Mouse (Mus musculus) thymus, adult 2 months (tissue): ENCODE measurements around the gene Iqub.

ENCODE experiments used
- CTCF ChIP-seq: fragments of 200-500 bp; IDR thresholded peaks from 2 replicates; pipeline ENCODE4 v1.5.1; 2012; ENCODE audit warnings: mild to moderate bottlenecking, control low read depth, low read length, moderate library complexity, borderline replicate concordance; ENCODE audit not compliant: control insufficient read depth, poor library complexity, insufficient read depth; ENCODE audit errors: extremely low read depth
- POLR2A ChIP-seq: fragments of 200-500 bp; IDR thresholded peaks from 2 replicates; pipeline ENCODE4 v1.6.1; 2012; ENCODE audit warnings: mild to moderate bottlenecking, low read length, control low read depth, moderate library complexity; ENCODE audit not compliant: control insufficient read depth, poor library complexity, insufficient read depth; ENCODE audit errors: extremely low read depth

GRCm38 (mm10) chr6:24516197-24516596, 1.3 kb upstream of the Iqub start:
- no peak for TF ChIP-seq CTCF
- TF ChIP-seq POLR2A = no peak
